Mouse (Mus musculus) megakaryocyte progenitor cell, adult 5-6 weeks (primary cell): ENCODE data around the gene Tspan4. TPM values are rescaled to one million over a fixed set of nuclear protein-coding genes. Genes with fewer than 3 reads are reported as not detected.
A peak's percentile ranks its signal among the peaks of the same experiment; 100 is the strongest.

ENCODE experiments used
- ATAC-seq: replicated peaks from 2 replicates; pipeline ENCODE4 v1.8.0; 2016; ENCODE audit warnings: mild to moderate bottlenecking, moderate TSS enrichment, inconsistent platforms; ENCODE audit not compliant: poor library complexity
- total RNA-seq, 2 experiments: library from RNA; stranded (forward) in 1 of 2; stranded (reverse) in 1 of 2; fragments of 157-497, 149-512 nt in 1 of 2; fragments of 200-1000 nt in 1 of 2; gene quantifications; 2 replicates each; pipeline versions ENCODE4 v1.2.3 to v1.2.4; 2015 to 2017

Tspan4 gene
- total RNA-seq, 2 experiments from 2014 or later, result 23.9 to 39.1 TPM

- no peak for ATAC-seq
Measured at GRCm38 (mm10) chr7:141460001-141460390, 15.0 kb upstream of the Tspan4 start.

GRCm38 (mm10) chr7:141460391-141461113, 14.5 kb upstream of the Tspan4 start, which contains the start of gene Cracr2b:
Gene Cracr2b (plus strand): TSS chr7:141461094.
- peak; percentile 40 for ATAC-seq

- 0 out of 2 replicates have a peak, but pooled peaks have one; percentile 11 for ATAC-seq
Measured at GRCm38 (mm10) chr7:141461521-141462332, 13.3 kb upstream of the Tspan4 start.

- no peak for ATAC-seq
Measured at GRCm38 (mm10) chr7:141462333-141462821, 12.7 kb upstream of the Tspan4 start.

GRCm38 (mm10) chr7:141463824-141464602, 11.0 kb upstream of the Tspan4 start:
- no peak for ATAC-seq

GRCm38 (mm10) chr7:141464603-141465201, 10.3 kb upstream of the Tspan4 start:
- ATAC-seq, result no peak

- ATAC-seq, result no peak
Measured at GRCm38 (mm10) chr7:141465388-141466044, 9.5 kb upstream of the Tspan4 start.

- ATAC-seq, result no peak
Measured at GRCm38 (mm10) chr7:141466045-141466394, 9.0 kb upstream of the Tspan4 start.

- no peak for ATAC-seq
Measured at GRCm38 (mm10) chr7:141466607-141467148, 8.4 kb upstream of the Tspan4 start.

GRCm38 (mm10) chr7:141467230-141468030, 7.6 kb upstream of the Tspan4 start, which contains the start of gene Cd151:
Gene Cd151 (plus strand): TSS chr7:141467392.
- ATAC-seq, result peak; percentile 56

- ATAC-seq, result no peak
Measured at GRCm38 (mm10) chr7:141468164-141468521, 6.9 kb upstream of the Tspan4 start.

- peak; percentile 73 for ATAC-seq
Measured at GRCm38 (mm10) chr7:141468522-141469211, 6.4 kb upstream of the Tspan4 start.

- no peak for ATAC-seq
Measured at GRCm38 (mm10) chr7:141469352-141469751, 5.7 kb upstream of the Tspan4 start.

- no peak for ATAC-seq
Measured at GRCm38 (mm10) chr7:141469901-141470636, 5.0 kb upstream of the Tspan4 start.

GRCm38 (mm10) chr7:141470637-141470944, 4.4 kb upstream of the Tspan4 start:
- no peak for ATAC-seq

- ATAC-seq, result no peak
Measured at GRCm38 (mm10) chr7:141471236-141471635, 3.8 kb upstream of the Tspan4 start.

GRCm38 (mm10) chr7:141472226-141472625, 2.8 kb upstream of the Tspan4 start:
- no peak for ATAC-seq

- ATAC-seq, result no peak
Measured at GRCm38 (mm10) chr7:141472763-141473162, 2.3 kb upstream of the Tspan4 start.
